Comparison of ENCODE assay signal across 27 mouse cellular contexts in the genomic region with DNA sequence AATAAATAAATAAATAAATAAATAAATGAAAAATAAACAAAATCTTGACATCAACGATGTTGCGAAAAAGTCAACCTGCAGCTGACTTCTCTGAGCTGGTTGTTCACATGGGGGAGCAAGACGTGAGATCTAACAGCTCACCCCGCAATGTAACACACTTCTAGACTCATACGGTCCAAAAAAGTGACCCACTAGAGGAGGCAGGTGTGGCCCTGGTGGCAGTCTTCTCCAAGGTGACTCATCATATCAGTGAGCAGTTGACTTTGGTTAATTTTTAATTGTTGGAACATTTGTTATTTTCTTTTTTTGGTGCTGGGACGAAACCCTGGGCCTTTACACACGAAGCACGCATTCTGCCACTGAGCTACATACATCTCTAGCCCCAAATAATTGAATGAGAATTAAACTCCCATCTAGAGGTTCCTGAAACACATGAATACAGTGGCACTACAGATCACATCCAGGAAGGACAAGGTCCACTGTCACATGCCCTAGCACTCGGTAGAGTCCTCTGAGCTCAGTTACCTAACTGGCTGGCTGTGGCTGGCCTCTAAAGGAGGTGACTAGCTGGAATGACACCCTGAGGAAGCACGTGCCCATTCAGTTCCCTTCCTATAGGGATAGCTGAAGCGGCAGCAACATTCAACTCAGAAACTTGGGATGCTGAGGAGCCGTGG. TPM values are rescaled to one million over a fixed set of nuclear protein-coding genes. Genes with fewer than 3 reads are reported as not detected.
DNase-seq lines count a peak whose midpoint lies in the region; ATAC-seq and TF ChIP-seq lines count a peak whose summit lies in the region.
"Had no signal": no experiment of that assay in that cellular context is flagged by ENCODE, and none has a peak within 500 bp of the region (broad histone marks: within the 10 kb centered on the region; RNA-seq: fewer than 3 reads in every experiment).

No protein-coding gene starts in this region.

- 75% methylated on average over 12 of the region's 12 CpGs for WGBS in intestine, embryonic 15.5 days
- 88% methylated on average over 12 of the region's 12 CpGs for WGBS in liver, embryonic 12.5 days (ENCODE audit: insufficient replicate concordance)
- 89% methylated on average over 12 of the region's 12 CpGs for WGBS in stomach, embryonic 15.5 days
- 83% methylated on average over 12 of the region's 12 CpGs for WGBS in lung, postnatal 0 days

- no peak overlapping the region for H3K4me3 ChIP-seq in intestine, embryonic 15.5 days (replicated peaks)
- H3K4me3 ChIP-seq in liver, embryonic 12.5 days, result no peak overlapping the region
- H3K4me3 ChIP-seq in stomach, embryonic 15.5 days (replicated peaks), result no peak overlapping the region
- no peak overlapping the region for H3K4me3 ChIP-seq in lung, postnatal 0 days (ENCODE audit: low read depth, low read length)
- H3K4me3 ChIP-seq: forebrain, embryonic 12.5 days; hindbrain, embryonic 15.5 days; layer of hippocampus, adult 2 months; limb, embryonic 15.5 days; midbrain, embryonic 15.5 days; myocyte had no signal

- no peak for TF ChIP-seq EP300 in lung, postnatal 0 days (IDR thresholded peaks at IDR 0.05)

- H3K9me3 ChIP-seq in intestine, embryonic 15.5 days, result no peaks in the 10 kb centered on the region
- H3K9me3 ChIP-seq in liver, embryonic 12.5 days (replicated peaks), result no peaks in the 10 kb centered on the region
- H3K9me3 ChIP-seq in stomach, embryonic 15.5 days, result no peaks in the 10 kb centered on the region
- H3K9me3 ChIP-seq in lung, postnatal 0 days (ENCODE audit: low read length), result no peaks in the 10 kb centered on the region
- H3K9me3 ChIP-seq: forebrain, embryonic 12.5 days; hindbrain, embryonic 15.5 days; limb, embryonic 15.5 days; midbrain, embryonic 15.5 days had no signal

- no peaks in the 10 kb centered on the region for H3K27me3 ChIP-seq in intestine, embryonic 15.5 days (replicated peaks)
- no peaks in the 10 kb centered on the region for H3K27me3 ChIP-seq in liver, embryonic 12.5 days (replicated peaks)
- no peaks in the 10 kb centered on the region for H3K27me3 ChIP-seq in stomach, embryonic 15.5 days (replicated peaks)
- no peaks in the 10 kb centered on the region for H3K27me3 ChIP-seq in lung, postnatal 0 days (replicated peaks; ENCODE audit: insufficient read depth, low read length)
- H3K27me3 ChIP-seq: forebrain, embryonic 12.5 days; hindbrain, embryonic 15.5 days; limb, embryonic 15.5 days; midbrain, embryonic 15.5 days; Patski had no signal

- H3K4me2 ChIP-seq in intestine, embryonic 15.5 days (replicated peaks), result no peak overlapping the region; the same call in 1 of the 2 replicates
- no peak overlapping the region for H3K4me2 ChIP-seq in liver, embryonic 12.5 days
- no peak overlapping the region for H3K4me2 ChIP-seq in stomach, embryonic 15.5 days
- H3K4me2 ChIP-seq in lung, postnatal 0 days (replicated peaks; ENCODE audit: low read depth, low read length), result no peak overlapping the region
- H3K4me2 ChIP-seq: forebrain, embryonic 12.5 days; hindbrain, embryonic 15.5 days; limb, embryonic 15.5 days; midbrain, embryonic 15.5 days had no signal

- intact Hi-C loops in heart, postnatal 10 days (cut with DNase I), result no loop called here

- H3K36me3 ChIP-seq in intestine, embryonic 15.5 days, result peaks cover 54% of the 10 kb centered on the region
- H3K36me3 ChIP-seq in liver, embryonic 12.5 days, result peaks cover 97% of the 10 kb centered on the region
- peaks cover 61% of the 10 kb centered on the region for H3K36me3 ChIP-seq in stomach, embryonic 15.5 days
- H3K36me3 ChIP-seq in lung, postnatal 0 days (ENCODE audit: insufficient read depth, low read length), result peaks cover 35% of the 10 kb centered on the region

- 0 out of 2 replicates have a peak, but pooled peaks cover 2% of the 10 kb centered on the region for H3K4me1 ChIP-seq in intestine, embryonic 15.5 days (replicated peaks)
- H3K4me1 ChIP-seq in liver, embryonic 12.5 days, result peaks cover 15% of the 10 kb centered on the region
- peaks cover 1% of the 10 kb centered on the region; the same call in 1 of the 2 replicates for H3K4me1 ChIP-seq in stomach, embryonic 15.5 days
- H3K4me1 ChIP-seq in lung, postnatal 0 days (ENCODE audit: insufficient read depth, low read depth, low read length), result no peaks in the 10 kb centered on the region

- peak overlapping the region; percentile 52 for H3K27ac ChIP-seq in intestine, embryonic 15.5 days
- H3K27ac ChIP-seq in liver, embryonic 12.5 days, result 0 out of 2 replicates have a peak overlapping the region, but pooled peaks have one; percentile 18
- no peak overlapping the region for H3K27ac ChIP-seq in stomach, embryonic 15.5 days
- no peak overlapping the region for H3K27ac ChIP-seq in lung, postnatal 0 days (ENCODE audit: low read length)
- H3K27ac ChIP-seq: forebrain, embryonic 12.5 days; hindbrain, embryonic 15.5 days; layer of hippocampus, adult 2 months; limb, embryonic 15.5 days; midbrain, embryonic 15.5 days had no signal

- no peak for TF ChIP-seq CTCF in lung, postnatal 0 days (IDR thresholded peaks at IDR 0.05)

- ATAC-seq in intestine, embryonic 15.5 days, result peak; percentile 95
- 0 out of 2 replicates have a peak, but pooled peaks have one; percentile 50 for ATAC-seq in liver, embryonic 12.5 days
- ATAC-seq in stomach, embryonic 15.5 days (ENCODE audit: insufficient read depth, low FRiP score, low read depth), result peak; percentile 49; the same call in 1 of the 2 replicates
- no peak for ATAC-seq in lung, postnatal 0 days
- ATAC-seq: midbrain, embryonic 15.5 days; Patski had no signal

- peak; percentile 40 for DNase-seq in kidney, adult 11 months
- DNase-seq in kidney, postnatal 10 days, result no peak
- no peak for DNase-seq in ovary, adult 18-20 months (ENCODE audit: low spot score)
- DNase-seq in heart, postnatal 10 days, result no peak
- DNase-seq in lung, postnatal 0 days (ENCODE audit: low spot score), result no peak
- DNase-seq: adrenal gland, adult 8-10 months; cerebellum, adult 9-11 months; gastrocnemius, postnatal 14 days; heart, adult 18-20 months; heart, postnatal 4 days; lung, postnatal 14 days; spleen, adult 18-20 months had no signal

- no peak overlapping the region for H3K9ac ChIP-seq in intestine, embryonic 15.5 days
- H3K9ac ChIP-seq in liver, embryonic 12.5 days, result no peak overlapping the region
- H3K9ac ChIP-seq in stomach, embryonic 15.5 days, result no peak overlapping the region
- no peak overlapping the region for H3K9ac ChIP-seq in lung, postnatal 0 days (replicated peaks; ENCODE audit: low read depth)
- H3K9ac ChIP-seq: forebrain, embryonic 12.5 days; hindbrain, embryonic 15.5 days; limb, embryonic 15.5 days; midbrain, embryonic 15.5 days had no signal

RNA-seq across cellular contexts. Expression of a gene that starts 7.2 kb away (rescaled TPM):
- polyA plus RNA-seq in intestine, embryonic 15.5 days (2015; fragmentation: Nextera tagmentation; extraction: Ambion mirVana), result 45.2 TPM in 2 replicates
- polyA plus RNA-seq in liver, embryonic 12.5 days (2016; fragmentation: Nextera tagmentation; extraction: Ambion mirVana), result 33.8 and 35.2 TPM in 2 replicates
- 40.0 and 44.6 TPM in 2 replicates for polyA plus RNA-seq in stomach, embryonic 15.5 days (2015; fragmentation: Nextera tagmentation; extraction: Ambion mirVana)
- total RNA-seq in heart, postnatal 10 days (2021), result 10 to 100 TPM; 13.3 to 14.4 TPM
- polyA plus RNA-seq in lung, postnatal 0 days (2015; fragmentation: Nextera tagmentation; extraction: Ambion mirVana), result 21.4 and 22.1 TPM in 2 replicates

RNA-seq across cellular contexts. Expression of a gene that starts 16.3 kb away (rescaled TPM):
- polyA plus RNA-seq in intestine, embryonic 15.5 days (2015; fragmentation: Nextera tagmentation; extraction: Ambion mirVana), result 0.25 and 0.28 TPM in 2 replicates
- 0.96 and 1.1 TPM in 2 replicates for polyA plus RNA-seq in liver, embryonic 12.5 days (2016; fragmentation: Nextera tagmentation; extraction: Ambion mirVana)
- 0.15 and 0.31 TPM in 2 replicates for polyA plus RNA-seq in stomach, embryonic 15.5 days (2015; fragmentation: Nextera tagmentation; extraction: Ambion mirVana)
- not detected for total RNA-seq in heart, postnatal 10 days (2021)
- 0.26 TPM in 2 replicates for polyA plus RNA-seq in lung, postnatal 0 days (2015; fragmentation: Nextera tagmentation; extraction: Ambion mirVana)
- total RNA-seq: adrenal gland, adult 8-10 months; ES-E14; gastrocnemius, postnatal 14 days; heart, adult 18-20 months; heart, postnatal 4 days; megakaryocyte-erythroid progenitor cell, adult 5-6 weeks had no signal
- polyA plus RNA-seq: embryonic facial prominence, embryonic 11.5 days; forebrain, embryonic 12.5 days; heart, embryonic 14.5 days; hindbrain, embryonic 15.5 days; limb, embryonic 15.5 days; midbrain, embryonic 15.5 days; myocyte; neural tube, embryonic 14.5 days had no signal

RNA-seq across cellular contexts. Expression of a gene that starts 23.1 kb away (rescaled TPM):
- polyA plus RNA-seq in intestine, embryonic 15.5 days (2015; fragmentation: Nextera tagmentation; extraction: Ambion mirVana), result 0.33 TPM in 1 of 2 replicates, not detected in the other
- 0.06 and 0.14 TPM in 2 replicates for polyA plus RNA-seq in liver, embryonic 12.5 days (2016; fragmentation: Nextera tagmentation; extraction: Ambion mirVana)
- 0.08 TPM in 1 of 2 replicates, not detected in the other for polyA plus RNA-seq in stomach, embryonic 15.5 days (2015; fragmentation: Nextera tagmentation; extraction: Ambion mirVana)
- under 1 TPM in 1 of 2 experiments, not detected in 1; 0.31 TPM for total RNA-seq in heart, postnatal 10 days (2021)
- polyA plus RNA-seq in lung, postnatal 0 days (2015; fragmentation: Nextera tagmentation; extraction: Ambion mirVana), result 0.13 and 0.24 TPM in 2 replicates
- total RNA-seq: ES-E14; gastrocnemius, postnatal 14 days; heart, adult 18-20 months; heart, postnatal 4 days; megakaryocyte-erythroid progenitor cell, adult 5-6 weeks had no signal
- polyA plus RNA-seq: embryonic facial prominence, embryonic 11.5 days; heart, embryonic 14.5 days; hindbrain, embryonic 15.5 days; neural tube, embryonic 14.5 days had no signal

RNA-seq across cellular contexts. Expression of a gene that starts 23.2 kb away (rescaled TPM):
- polyA plus RNA-seq in intestine, embryonic 15.5 days (2015; fragmentation: Nextera tagmentation; extraction: Ambion mirVana), result 241 and 252 TPM in 2 replicates
- polyA plus RNA-seq in liver, embryonic 12.5 days (2016; fragmentation: Nextera tagmentation; extraction: Ambion mirVana), result 120 and 124 TPM in 2 replicates
- 212 and 245 TPM in 2 replicates for polyA plus RNA-seq in stomach, embryonic 15.5 days (2015; fragmentation: Nextera tagmentation; extraction: Ambion mirVana)
- total RNA-seq in heart, postnatal 10 days (2021), result 100 to 1,000 TPM; 103 TPM
- polyA plus RNA-seq in lung, postnatal 0 days (2015; fragmentation: Nextera tagmentation; extraction: Ambion mirVana), result 167 and 171 TPM in 2 replicates

RNA-seq across cellular contexts. Expression of a gene that starts 40.6 kb away (rescaled TPM):
- 68.7 and 69.3 TPM in 2 replicates for polyA plus RNA-seq in intestine, embryonic 15.5 days (2015; fragmentation: Nextera tagmentation; extraction: Ambion mirVana)
- polyA plus RNA-seq in liver, embryonic 12.5 days (2016; fragmentation: Nextera tagmentation; extraction: Ambion mirVana), result 41.6 and 42.5 TPM in 2 replicates
- 62.1 and 65.7 TPM in 2 replicates for polyA plus RNA-seq in stomach, embryonic 15.5 days (2015; fragmentation: Nextera tagmentation; extraction: Ambion mirVana)
- total RNA-seq in heart, postnatal 10 days (2021), result 10 to 100 TPM; 48.0 to 54.1 TPM
- polyA plus RNA-seq in lung, postnatal 0 days (2015; fragmentation: Nextera tagmentation; extraction: Ambion mirVana), result 59.6 and 59.7 TPM in 2 replicates

Comparison
In these comparisons a context has a peak if more than half of its experiments do, and no peak if none do; other contexts are left out.
1. H3K27ac ChIP-seq: peak in intestine, embryonic 15.5 days (single experiment) and liver, embryonic 12.5 days (single experiment); none in stomach, embryonic 15.5 days (single experiment) and lung, postnatal 0 days (single experiment).